Mouse (Mus musculus): ENCODE data around the gene Faap20. TPM values are rescaled to one million over a fixed set of nuclear protein-coding genes. Genes with fewer than 3 reads are reported as not detected.

Gene Faap20
- polyA plus RNA-seq, 1 experiment from 2014 or later, result 73.8 TPM

- no peak for ATAC-seq (ENCODE audit: low FRiP score, low TSS enrichment)
- WGBS, result 57% methylated on average over 9 of the region's 9 CpGs
Observed at GRCm38 (mm10) chr4:155213052-155213751, 36.4 kb upstream of the Faap20 start.

DNA sequence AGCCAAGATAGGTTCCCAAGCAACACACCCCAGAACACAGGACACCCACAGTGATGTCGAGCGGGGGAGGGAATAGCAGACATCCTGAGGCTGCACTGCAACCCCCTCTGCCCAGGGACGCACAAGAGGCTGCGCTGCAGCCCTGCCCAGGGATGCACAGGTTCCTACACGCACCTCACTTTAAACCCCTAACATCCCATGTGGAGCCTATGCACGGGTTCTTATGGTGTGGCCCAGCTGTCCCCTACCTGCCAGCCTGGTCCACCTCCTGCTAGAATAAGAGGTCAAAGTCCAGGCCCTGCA is 35.9 kb upstream of the Faap20 start:
- Histone ChIP-seq H3K36me3 (ENCODE audit: control insufficient read depth, insufficient read depth, low read length) (peaks cover 3% of the 10 kb centered on the region), H3K4me1 (ENCODE audit: control insufficient read depth, insufficient read depth, low read length) (peaks cover 63% of the 10 kb centered on the region), H3K4me2 (replicated peaks; ENCODE audit: low read depth, low read length) (no peak overlapping the region), H3K27ac (ENCODE audit: low read depth, low read length) (no peak overlapping the region), H3K4me3 (ENCODE audit: low read length) (no peak overlapping the region), H3K27me3 (ENCODE audit: control insufficient read depth, insufficient read depth, low read length) (no peaks in the 10 kb centered on the region), H3K9me3 (ENCODE audit: control insufficient read depth, low read length) (no peaks in the 10 kb centered on the region), H3K9ac (ENCODE audit: low read depth, low read length) (no peak overlapping the region)
- WGBS, result 78% methylated on average over 6 of the region's 6 CpGs
- ATAC-seq (ENCODE audit: low FRiP score, low TSS enrichment), result no peak

More at GRCm38 (mm10) chr4:155213052-155213751, 36.4 kb upstream of the Faap20 start:
- Histone ChIP-seq H3K4me3 (ENCODE audit: low read length) (no peak overlapping the region), H3K9me3 (ENCODE audit: control insufficient read depth, low read length) (no peaks in the 10 kb centered on the region), H3K27ac (ENCODE audit: low read depth, low read length) (no peak overlapping the region), H3K9ac (ENCODE audit: low read depth, low read length) (no peak overlapping the region), H3K36me3 (ENCODE audit: control insufficient read depth, insufficient read depth, low read length) (peaks cover 5% of the 10 kb centered on the region), H3K4me1 (ENCODE audit: control insufficient read depth, insufficient read depth, low read length) (peaks cover 63% of the 10 kb centered on the region), H3K27me3 (ENCODE audit: control insufficient read depth, insufficient read depth, low read length) (no peaks in the 10 kb centered on the region), H3K4me2 (replicated peaks; ENCODE audit: low read depth, low read length) (no peak overlapping the region)

GRCm38 (mm10) chr4:155214188-155214587 is 35.4 kb upstream of the Faap20 start:
- H3K4me2 ChIP-seq (replicated peaks; ENCODE audit: low read depth, low read length), result no peak overlapping the region
- WGBS, result 68% methylated on average over 6 of the region's 6 CpGs
- no peak overlapping the region for H3K9ac ChIP-seq (ENCODE audit: low read depth, low read length)
- H3K9me3 ChIP-seq (ENCODE audit: control insufficient read depth, low read length), result no peaks in the 10 kb centered on the region
- no peak overlapping the region for H3K4me3 ChIP-seq (ENCODE audit: low read length)
- H3K36me3 ChIP-seq (ENCODE audit: control insufficient read depth, insufficient read depth, low read length), result peaks cover 3% of the 10 kb centered on the region
- no peak overlapping the region for H3K27ac ChIP-seq (ENCODE audit: low read depth, low read length)
- no peaks in the 10 kb centered on the region for H3K27me3 ChIP-seq (ENCODE audit: control insufficient read depth, insufficient read depth, low read length)
- peaks cover 63% of the 10 kb centered on the region for H3K4me1 ChIP-seq (ENCODE audit: control insufficient read depth, insufficient read depth, low read length)
- ATAC-seq (ENCODE audit: low FRiP score, low TSS enrichment), result no peak

DNA sequence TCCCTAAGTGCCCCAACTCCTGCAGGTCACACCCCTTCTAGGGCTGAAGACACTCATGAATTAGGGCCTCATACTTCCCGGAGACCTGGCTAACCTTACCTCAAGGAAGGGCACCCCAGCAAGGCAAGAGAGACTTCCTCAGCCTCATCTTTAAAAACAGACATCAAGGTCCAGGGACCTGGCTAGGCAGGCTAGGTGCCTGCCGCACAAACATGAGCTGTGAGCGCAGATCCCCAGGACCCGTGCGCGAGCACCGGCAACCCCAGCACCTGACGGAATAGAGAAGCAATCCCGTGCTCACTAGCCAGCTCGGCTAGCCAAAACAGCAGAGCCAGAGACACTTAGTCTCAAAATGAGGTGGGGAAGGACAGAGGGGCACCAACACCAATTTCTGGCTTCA is 34.8 kb upstream of the Faap20 start:
- peaks cover 66% of the 10 kb centered on the region for H3K4me1 ChIP-seq (ENCODE audit: control insufficient read depth, insufficient read depth, low read length)
- H3K4me2 ChIP-seq (replicated peaks; ENCODE audit: low read depth, low read length), result no peak overlapping the region
- no peak overlapping the region for H3K9ac ChIP-seq (ENCODE audit: low read depth, low read length)
- no peaks in the 10 kb centered on the region for H3K27me3 ChIP-seq (ENCODE audit: control insufficient read depth, insufficient read depth, low read length)
- H3K9me3 ChIP-seq (ENCODE audit: control insufficient read depth, low read length), result no peaks in the 10 kb centered on the region
- WGBS, result 74% methylated on average over 10 of the region's 10 CpGs
- H3K27ac ChIP-seq (ENCODE audit: low read depth, low read length), result no peak overlapping the region
- no peak overlapping the region for H3K4me3 ChIP-seq (ENCODE audit: low read length)
- H3K36me3 ChIP-seq (ENCODE audit: control insufficient read depth, insufficient read depth, low read length), result peaks cover 3% of the 10 kb centered on the region
- ATAC-seq (ENCODE audit: low FRiP score, low TSS enrichment), result no peak

- Histone ChIP-seq H3K4me2 (replicated peaks; ENCODE audit: low read depth, low read length) (no peak overlapping the region), H3K4me1 (ENCODE audit: control insufficient read depth, insufficient read depth, low read length) (peaks cover 70% of the 10 kb centered on the region), H3K27me3 (ENCODE audit: control insufficient read depth, insufficient read depth, low read length) (no peaks in the 10 kb centered on the region), H3K36me3 (ENCODE audit: control insufficient read depth, insufficient read depth, low read length) (peaks cover 3% of the 10 kb centered on the region), H3K27ac (ENCODE audit: low read depth, low read length) (no peak overlapping the region), H3K9ac (ENCODE audit: low read depth, low read length) (no peak overlapping the region), H3K9me3 (ENCODE audit: control insufficient read depth, low read length) (no peaks in the 10 kb centered on the region), H3K4me3 (ENCODE audit: low read length) (no peak overlapping the region)
- WGBS, result 41% methylated on average over 9 of the region's 9 CpGs
- no peak for ATAC-seq (ENCODE audit: low FRiP score, low TSS enrichment)
Observed at GRCm38 (mm10) chr4:155215203-155215602, 34.4 kb upstream of the Faap20 start.

- no peak overlapping the region; the same call in 1 of the 2 replicates for H3K9ac ChIP-seq (ENCODE audit: low read depth, low read length)
- H3K36me3 ChIP-seq (ENCODE audit: control insufficient read depth, insufficient read depth, low read length), result no peaks in the 10 kb centered on the region; the same call in 1 of the 2 replicates
- H3K9me3 ChIP-seq (ENCODE audit: control insufficient read depth, low read length), result no peaks in the 10 kb centered on the region
- H3K4me2 ChIP-seq (replicated peaks; ENCODE audit: low read depth, low read length), result peak overlapping the region; percentile 6; the same call in 1 of the 2 replicates
- H3K27ac ChIP-seq (ENCODE audit: low read depth, low read length), result no peak overlapping the region
- 55% methylated on average over 12 of the region's 12 CpGs for WGBS
- no peak for ATAC-seq (ENCODE audit: low FRiP score, low TSS enrichment)
- H3K27me3 ChIP-seq (ENCODE audit: control insufficient read depth, insufficient read depth, low read length), result no peaks in the 10 kb centered on the region
- peaks cover 72% of the 10 kb centered on the region for H3K4me1 ChIP-seq (ENCODE audit: control insufficient read depth, insufficient read depth, low read length)
- H3K4me3 ChIP-seq (ENCODE audit: low read length), result no peak overlapping the region
Observed at GRCm38 (mm10) chr4:155215773-155216630, 33.6 kb upstream of the Faap20 start.

DNA sequence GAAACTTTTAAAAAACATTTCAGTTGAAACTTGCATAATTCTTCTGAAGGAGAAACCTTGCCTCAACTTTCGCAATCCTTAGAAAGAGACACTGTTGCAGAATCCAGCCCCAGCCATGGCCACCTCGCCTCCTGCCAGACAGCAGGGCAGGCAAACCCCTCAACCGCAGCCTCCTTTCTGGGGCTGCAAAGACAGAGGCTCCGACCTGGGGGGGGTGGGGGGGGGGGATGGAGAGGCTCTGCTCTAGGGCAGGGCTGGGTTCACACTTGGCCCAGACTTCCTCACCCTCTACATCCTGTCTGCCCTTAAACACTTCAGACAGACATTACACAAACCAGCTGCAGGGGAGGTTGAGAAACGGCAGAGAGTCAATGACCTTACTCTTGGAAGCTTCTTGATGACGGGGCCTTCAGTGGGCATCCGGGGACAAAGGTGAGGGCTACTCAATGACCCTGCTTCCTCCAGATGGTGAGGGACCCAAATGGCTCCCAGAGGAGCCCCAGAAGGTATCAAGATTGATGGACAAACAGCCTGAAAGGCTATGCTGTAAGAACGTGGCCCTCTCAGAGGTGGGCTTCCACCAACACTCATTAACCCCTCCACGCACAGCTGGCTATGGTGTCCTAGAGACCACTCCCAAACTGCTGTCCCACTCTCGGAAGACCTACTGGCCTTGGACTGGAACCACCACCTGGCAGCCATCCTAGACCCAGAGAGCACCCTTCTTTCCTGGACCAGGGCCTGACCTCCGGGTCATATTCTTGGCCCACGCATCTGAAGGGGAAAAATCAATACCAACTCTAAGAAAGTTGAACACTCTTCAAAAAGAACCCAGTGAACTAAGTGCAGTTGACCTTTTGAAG is 32.1 kb upstream of the Faap20 start:
- no peak overlapping the region for H3K4me3 ChIP-seq (ENCODE audit: low read length)
- WGBS, result 22% methylated on average over 12 of the region's 12 CpGs

DNA sequence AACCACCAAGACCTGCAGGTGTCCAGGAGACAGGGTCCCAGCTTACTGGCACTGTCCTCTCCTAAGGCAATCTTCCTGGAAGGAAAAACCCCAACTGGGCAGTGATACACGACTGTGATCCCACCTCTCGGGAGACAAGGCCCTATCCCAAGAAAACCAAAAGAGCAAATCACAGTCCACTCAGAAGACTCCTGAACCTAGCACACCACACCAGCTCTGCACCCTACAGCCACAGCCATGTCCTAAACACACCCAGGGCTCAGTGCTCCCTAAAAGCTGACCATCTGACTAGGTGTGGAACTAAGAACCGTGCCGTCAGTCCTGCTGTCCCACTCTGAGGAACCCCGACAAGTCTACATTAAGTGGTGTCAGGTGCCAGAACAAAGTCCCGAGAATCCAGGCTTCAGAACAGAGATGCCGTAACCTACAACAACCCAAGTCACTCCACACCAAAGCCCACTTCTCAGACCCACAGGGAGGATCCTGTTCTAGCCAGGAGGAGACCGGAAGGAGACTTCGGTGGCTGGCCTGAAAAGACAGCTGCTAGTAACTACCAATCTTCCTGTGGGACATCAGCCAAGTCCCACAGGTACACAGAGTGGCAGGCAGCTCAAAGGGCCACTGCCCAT is 31.4 kb upstream of the Faap20 start:
- Histone ChIP-seq H3K9ac (ENCODE audit: low read depth, low read length) (peak overlapping the region; percentile 40; the same call in 1 of the 2 replicates), H3K9me3 (ENCODE audit: control insufficient read depth, low read length) (no peaks in the 10 kb centered on the region), H3K4me1 (ENCODE audit: control insufficient read depth, insufficient read depth, low read length) (peaks cover 68% of the 10 kb centered on the region), H3K27me3 (ENCODE audit: control insufficient read depth, insufficient read depth, low read length) (no peaks in the 10 kb centered on the region), H3K27ac (ENCODE audit: low read depth, low read length) (no peak overlapping the region), H3K36me3 (ENCODE audit: control insufficient read depth, insufficient read depth, low read length) (no peaks in the 10 kb centered on the region), H3K4me2 (replicated peaks; ENCODE audit: low read depth, low read length) (peak overlapping the region; percentile 91), H3K4me3 (ENCODE audit: low read length) (peak overlapping the region; percentile 82; the same call in 1 of the 2 replicates)
- WGBS, result 64% methylated on average over 9 of the region's 9 CpGs
- no peak for ATAC-seq (ENCODE audit: low FRiP score, low TSS enrichment)

More for the DNA sequence above, 32.1 kb upstream of the Faap20 start:
- H3K4me2 ChIP-seq (replicated peaks; ENCODE audit: low read depth, low read length), result peak overlapping the region; percentile 21; the same call in 1 of the 2 replicates
- H3K9ac ChIP-seq (ENCODE audit: low read depth, low read length), result peak overlapping the region; percentile 40; the same call in 1 of the 2 replicates
- H3K36me3 ChIP-seq (ENCODE audit: control insufficient read depth, insufficient read depth, low read length), result no peaks in the 10 kb centered on the region
- no peak overlapping the region for H3K27ac ChIP-seq (ENCODE audit: low read depth, low read length)
- 0 out of 2 replicates have a peak, but pooled peaks have one; percentile 14 for ATAC-seq (ENCODE audit: low FRiP score, low TSS enrichment)
- no peaks in the 10 kb centered on the region for H3K27me3 ChIP-seq (ENCODE audit: control insufficient read depth, insufficient read depth, low read length)
- H3K9me3 ChIP-seq (ENCODE audit: control insufficient read depth, low read length), result no peaks in the 10 kb centered on the region
- H3K4me1 ChIP-seq (ENCODE audit: control insufficient read depth, insufficient read depth, low read length), result peaks cover 72% of the 10 kb centered on the region
